Mouse (Mus musculus): ENCODE results near the gene Vps26c.
"Not testable (repeated sequence)": the region's sequence is repeated elsewhere in the genome, so short reads cannot be mapped to it uniquely, and the experiment has no call there.

Gene Vps26c

DNA sequence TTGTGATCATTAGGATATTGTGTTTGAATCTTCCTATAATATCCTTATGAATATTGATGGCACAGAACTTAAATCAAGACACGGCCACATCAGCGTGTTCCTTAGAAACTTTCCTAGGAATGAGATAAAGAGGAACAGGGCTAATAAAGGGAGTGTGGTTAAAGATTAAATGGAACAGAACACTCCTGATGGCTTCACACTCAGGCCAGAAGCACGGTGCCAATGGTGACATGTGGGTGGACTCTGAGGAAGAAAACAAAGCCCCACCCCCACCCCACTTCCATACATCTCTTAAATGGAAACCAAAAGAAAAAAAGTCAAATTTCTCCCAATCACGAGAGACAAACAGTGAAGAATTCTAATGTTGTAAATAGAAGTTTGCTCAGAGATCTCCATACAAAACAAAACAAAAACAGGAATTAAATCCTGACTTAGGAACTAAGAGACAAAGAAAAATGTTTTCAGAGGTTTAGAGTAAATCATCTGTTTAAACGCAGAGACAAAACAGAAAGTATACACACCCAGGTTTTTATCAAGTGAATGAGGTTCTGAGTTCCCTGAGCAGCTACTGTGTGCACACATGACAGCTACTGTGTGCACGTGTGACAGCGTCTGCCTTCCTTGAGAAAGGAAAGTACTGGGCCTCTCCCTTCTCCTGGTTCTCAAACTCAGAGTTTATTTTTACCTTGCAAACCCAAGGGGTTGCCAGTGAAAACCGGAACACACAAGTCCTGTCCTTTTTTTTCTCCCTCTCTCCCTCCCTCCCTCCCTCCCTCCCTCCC is 19.3 kb upstream of the Vps26c start:
- no peak for DNase-seq

DNA sequence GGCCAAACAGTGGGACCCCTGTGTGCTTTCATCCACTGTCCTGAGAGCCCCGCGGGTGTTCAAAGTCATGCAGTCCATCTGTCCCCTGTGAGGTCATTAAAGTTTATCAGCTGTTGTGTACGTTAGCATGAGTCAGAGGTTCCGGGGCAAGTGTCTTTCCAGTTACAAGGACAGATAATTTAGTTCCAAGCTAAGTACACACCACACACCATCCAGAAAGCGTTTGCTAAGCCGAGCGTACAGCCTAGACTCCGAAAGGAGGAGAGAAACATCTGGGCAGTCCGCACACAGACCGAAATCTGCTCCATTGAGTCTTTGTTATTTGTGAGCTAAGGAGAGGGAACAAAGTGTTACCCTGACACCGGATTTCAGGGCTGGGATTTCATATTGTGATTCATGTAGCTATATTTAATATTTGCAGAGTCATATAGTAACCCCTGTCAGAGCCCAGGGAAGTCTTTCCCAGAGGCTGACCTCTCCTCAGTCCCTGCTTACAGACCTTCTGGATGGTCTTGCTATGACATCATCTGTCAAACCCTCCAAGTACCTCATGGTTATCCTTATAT is 18.0 kb upstream of the Vps26c start:
- no peak for DNase-seq

- no peak for DNase-seq
Observed at GRCm38 (mm10) chr16:94542898-94543297, 16.3 kb upstream of the Vps26c start.

GRCm38 (mm10) chr16:94540140-94540539 is 13.5 kb upstream of the Vps26c start:
- no peak for DNase-seq

- peak; percentile 58 to 59 for DNase-seq
Observed at GRCm38 (mm10) chr16:94537159-94537527, 10.5 kb upstream of the Vps26c start.

- DNase-seq = peak; percentile 61 to 66
Observed at GRCm38 (mm10) chr16:94536417-94537158, 10.0 kb upstream of the Vps26c start.

DNA sequence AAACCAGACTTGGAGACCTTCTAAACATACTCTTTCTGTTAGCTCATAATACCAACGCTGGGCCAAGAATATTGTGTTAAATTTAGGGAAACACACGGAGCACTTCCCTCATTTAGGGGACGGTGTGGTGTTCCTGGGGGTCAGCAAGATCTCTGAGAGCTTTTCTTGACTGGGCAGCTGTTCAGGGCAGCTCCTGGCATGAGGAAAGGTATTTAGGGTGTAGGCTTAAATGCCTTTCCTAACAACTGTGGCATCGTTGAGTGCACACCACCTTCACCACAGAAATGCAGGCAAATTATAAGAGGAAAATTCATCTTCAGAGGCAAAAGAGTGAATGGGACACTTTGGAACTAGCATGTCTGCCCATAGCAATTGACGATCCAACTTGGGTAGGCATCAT is 9.1 kb upstream of the Vps26c start:
- DNase-seq = no peak

DNA sequence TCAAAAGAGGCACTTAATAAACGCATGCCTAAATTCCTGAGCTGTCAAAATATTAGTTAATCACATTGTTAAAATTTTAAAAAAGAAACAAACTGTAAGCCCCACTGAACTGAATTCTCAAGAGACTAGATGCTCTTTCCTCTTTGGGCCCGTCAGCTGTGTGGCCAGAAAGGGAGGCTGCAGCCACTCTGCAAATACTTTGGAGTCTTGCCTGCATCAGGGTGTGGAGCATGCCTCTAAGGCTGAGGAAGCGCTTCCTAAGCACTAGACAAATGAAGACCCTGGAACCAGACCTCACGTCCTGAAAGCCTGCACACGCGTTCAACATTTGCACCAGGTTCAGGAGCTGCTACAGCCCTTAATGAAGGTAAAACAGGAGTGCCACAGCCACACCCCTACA is 7.0 kb upstream of the Vps26c start:
- no peak for DNase-seq

DNA sequence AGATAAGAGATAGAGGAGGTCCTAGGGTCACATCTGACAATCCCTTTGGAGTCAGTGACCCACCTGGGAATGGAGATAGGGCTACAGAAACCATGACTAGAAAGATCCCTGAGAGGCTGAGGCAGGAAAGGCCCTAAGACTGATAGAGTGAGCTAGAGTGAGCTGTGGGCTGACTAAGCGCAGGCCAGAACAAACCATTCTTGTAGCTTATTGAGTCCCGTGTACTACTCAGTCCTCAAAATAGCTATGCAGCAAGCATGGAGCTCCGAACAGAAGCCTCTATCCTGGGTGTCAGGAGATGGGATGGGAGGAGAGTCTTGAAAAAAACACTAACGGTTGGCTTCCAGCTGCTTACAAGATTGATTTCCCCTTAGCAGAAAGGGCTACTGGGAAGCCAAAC is 4.6 kb upstream of the Vps26c start:
- DNase-seq = no peak

GRCm38 (mm10) chr16:94527546-94527945 is 916 bp upstream of the Vps26c start:
- no peak for DNase-seq

DNA sequence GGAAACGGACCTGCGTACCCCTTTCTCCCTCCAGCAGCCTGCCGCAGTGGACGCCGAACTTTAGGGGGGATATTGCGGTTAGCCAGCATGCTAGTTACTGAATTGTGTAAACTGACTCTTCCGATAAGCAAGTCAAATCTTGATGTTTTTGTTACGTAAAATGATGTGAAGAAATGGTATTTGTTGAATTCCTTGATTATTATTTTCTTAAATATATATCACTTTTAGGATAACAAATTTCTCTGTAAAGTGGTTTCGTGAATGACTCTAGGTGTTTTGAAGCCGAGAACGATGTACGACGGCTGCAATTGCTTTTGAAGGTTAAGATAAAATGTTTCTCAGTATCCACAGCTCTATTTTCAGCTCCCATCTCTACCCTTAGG is 513 bp upstream of the Vps26c start:
- no peak for DNase-seq

DNA sequence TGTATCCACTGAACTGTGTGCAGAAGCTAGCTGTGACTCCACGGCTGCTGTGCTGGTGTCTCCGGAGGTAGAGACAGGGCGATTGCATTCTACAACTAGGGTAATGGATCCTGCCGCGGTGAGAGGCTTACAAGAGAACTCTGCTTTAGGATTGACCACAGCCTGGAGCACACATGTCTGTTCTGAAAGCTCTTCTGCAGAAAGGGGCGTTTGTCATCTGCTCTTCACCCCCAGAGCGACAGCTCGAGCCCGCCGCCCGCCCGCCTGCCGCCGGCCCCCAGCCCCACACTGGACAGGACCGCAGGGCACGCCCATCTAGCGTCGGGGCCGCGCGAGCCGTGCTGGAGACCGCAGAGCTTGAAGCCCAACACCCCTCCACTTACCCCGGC is 681 bp downstream of the Vps26c start:
- DNase-seq = no peak

DNA sequence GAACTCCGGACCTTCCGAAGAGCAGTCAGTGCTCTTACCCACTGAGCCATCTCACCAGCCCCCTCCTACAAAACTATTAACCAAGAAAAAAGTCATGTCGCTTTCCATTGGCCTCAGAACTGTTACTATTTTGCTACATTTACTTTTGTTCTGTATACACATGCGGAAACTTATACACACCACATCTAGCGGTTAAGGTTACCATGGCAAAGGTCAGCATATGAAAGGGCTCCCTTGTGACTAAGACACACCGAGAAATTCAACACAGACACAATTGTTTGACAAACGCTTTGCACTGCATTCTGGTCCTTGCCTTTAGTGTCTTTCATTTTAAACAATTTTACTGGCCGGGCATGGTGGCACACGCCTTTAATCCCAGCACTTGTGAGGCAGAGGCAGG is 1.9 kb downstream of the Vps26c start:
- no peak for DNase-seq

GRCm38 (mm10) chr16:94523594-94524377 is 2.8 kb downstream of the Vps26c start:
- DNase-seq = no peak

- DNase-seq = no peak
Observed at GRCm38 (mm10) chr16:94519028-94519427, 7.6 kb downstream of the Vps26c start.

GRCm38 (mm10) chr16:94517606-94518005 is 9.0 kb downstream of the Vps26c start:
- DNase-seq = no peak

DNA sequence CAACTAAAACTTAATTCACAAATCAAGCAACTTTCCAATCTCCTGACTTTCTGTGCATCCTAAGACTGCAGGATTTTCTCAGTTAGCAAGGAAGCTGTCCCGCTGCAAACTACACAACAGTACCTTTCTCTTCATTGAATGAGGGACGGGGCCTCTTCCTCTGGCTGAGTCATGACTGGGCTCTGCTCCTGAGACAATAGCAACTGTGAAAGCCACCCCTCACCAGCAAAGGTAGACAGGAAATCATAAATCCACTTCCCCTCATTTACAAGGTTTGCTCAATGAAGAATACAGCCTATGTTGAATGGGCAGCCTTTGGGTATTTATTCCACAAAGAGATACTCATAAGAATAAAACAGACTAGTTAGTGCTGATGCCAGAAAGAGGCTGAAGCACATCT is 16.6 kb downstream of the Vps26c start:
- DNase-seq = no peak

- no peak for DNase-seq
Observed at GRCm38 (mm10) chr16:94508769-94509168, 17.9 kb downstream of the Vps26c start.

- no peak for DNase-seq
Observed at GRCm38 (mm10) chr16:94507071-94507470, 19.6 kb downstream of the Vps26c start.

GRCm38 (mm10) chr16:94504192-94504591 is 22.4 kb downstream of the Vps26c start:
- DNase-seq = no peak

- DNase-seq = peak; percentile 18 to 33
Observed at GRCm38 (mm10) chr16:94497911-94498310, 28.7 kb downstream of the Vps26c start.

GRCm38 (mm10) chr16:94497176-94497575 is 29.5 kb downstream of the Vps26c start:
- DNase-seq = not testable (repeated sequence)

- no peak for DNase-seq
Observed at GRCm38 (mm10) chr16:94489326-94489725, 37.3 kb downstream of the Vps26c start.
